Comparison of ENCODE assay signal across 8 mouse cellular contexts in genomic region chr5:137787151-137787928, GRCm38 (mm10). TPM values are rescaled to one million over a fixed set of nuclear protein-coding genes. Genes with fewer than 3 reads are reported as not detected.
DNase-seq lines count a peak whose midpoint lies in the region; ATAC-seq lines count a peak whose summit lies in the region.

Mepce (minus strand) TSS chr5:137787655.
Zcwpw1 (plus strand) TSS chr5:137787798.

- under 1% methylated on average over 47 of the region's 48 CpGs for WGBS in forebrain, embryonic 10.5 days
- under 1% methylated on average over 48 of the region's 48 CpGs for WGBS in heart, embryonic 16.5 days
- WGBS in liver, embryonic 15.5 days (ENCODE audit: insufficient replicate concordance), result under 1% methylated on average over 48 of the region's 48 CpGs
- under 1% methylated on average over 48 of the region's 48 CpGs for WGBS in neural tube, embryonic 12.5 days

- peaks cover 29% of the 10 kb centered on the region for H3K36me3 ChIP-seq in forebrain, embryonic 10.5 days (replicated peaks)
- peaks cover 8% of the 10 kb centered on the region for H3K36me3 ChIP-seq in heart, embryonic 16.5 days (ENCODE audit: control insufficient read depth, insufficient read depth)
- H3K36me3 ChIP-seq in liver, embryonic 15.5 days (replicated peaks), result peaks cover 26% of the 10 kb centered on the region
- H3K36me3 ChIP-seq in neural tube, embryonic 12.5 days, result peaks cover 24% of the 10 kb centered on the region

- peaks cover 15% of the 10 kb centered on the region for H3K27me3 ChIP-seq in forebrain, embryonic 10.5 days (ENCODE audit: poor library complexity, severe bottlenecking)
- H3K27me3 ChIP-seq in heart, embryonic 16.5 days (ENCODE audit: control insufficient read depth, insufficient read depth, low read length), result no peaks in the 10 kb centered on the region
- H3K27me3 ChIP-seq in liver, embryonic 15.5 days, result peaks cover 12% of the 10 kb centered on the region; the same call in 1 of the 2 replicates
- H3K27me3 ChIP-seq in neural tube, embryonic 12.5 days (replicated peaks), result no peaks in the 10 kb centered on the region; the same call in 1 of the 2 replicates

- H3K4me2 ChIP-seq in heart, embryonic 16.5 days (ENCODE audit: low read depth, low read length), result peak within 1 kb of the TSS; percentile 90
- H3K4me2 ChIP-seq in liver, embryonic 15.5 days, result peak within 1 kb of the TSS; percentile 90
- H3K4me2 ChIP-seq in neural tube, embryonic 12.5 days (replicated peaks), result peak within 1 kb of the TSS; percentile 86

- H3K9me3 ChIP-seq in forebrain, embryonic 10.5 days, result peaks cover 6% of the 10 kb centered on the region
- peaks cover 3% of the 10 kb centered on the region; the same call in 1 of the 2 replicates for H3K9me3 ChIP-seq in heart, embryonic 16.5 days (replicated peaks; ENCODE audit: control insufficient read depth, low read length)
- H3K9me3 ChIP-seq in liver, embryonic 15.5 days (replicated peaks), result no peaks in the 10 kb centered on the region
- H3K9me3 ChIP-seq in neural tube, embryonic 12.5 days, result no peaks in the 10 kb centered on the region

- peak; percentile 61 for ATAC-seq in heart, embryonic 16.5 days (replicated peaks; ENCODE audit: extremely low read depth, insufficient read depth, low FRiP score)
- peak; percentile 67 for ATAC-seq in liver, embryonic 15.5 days (ENCODE audit: insufficient read depth)
- peak; percentile 68 for ATAC-seq in neural tube, embryonic 12.5 days (ENCODE audit: low FRiP score, low read depth)

- peak within 1 kb of the TSS; percentile 91 for H3K9ac ChIP-seq in heart, embryonic 16.5 days (ENCODE audit: low read length)
- peak within 1 kb of the TSS; percentile 92 for H3K9ac ChIP-seq in liver, embryonic 15.5 days
- peak within 1 kb of the TSS; percentile 96 for H3K9ac ChIP-seq in neural tube, embryonic 12.5 days

- peak within 1 kb of the TSS; percentile 98 for H3K27ac ChIP-seq in forebrain, embryonic 10.5 days
- H3K27ac ChIP-seq in heart, embryonic 16.5 days (ENCODE audit: low read length), result peak within 1 kb of the TSS; percentile 100
- peak within 1 kb of the TSS; percentile 98 for H3K27ac ChIP-seq in liver, embryonic 15.5 days (replicated peaks)
- peak within 1 kb of the TSS; percentile 92 for H3K27ac ChIP-seq in neural tube, embryonic 12.5 days

- H3K4me3 ChIP-seq in forebrain, embryonic 10.5 days, result peak within 1 kb of the TSS; percentile 96
- H3K4me3 ChIP-seq in heart, embryonic 16.5 days (ENCODE audit: low read length), result peak within 1 kb of the TSS; percentile 84
- peak within 1 kb of the TSS; percentile 80 for H3K4me3 ChIP-seq in liver, embryonic 15.5 days (replicated peaks)
- peak within 1 kb of the TSS; percentile 87 for H3K4me3 ChIP-seq in neural tube, embryonic 12.5 days

- peak; percentile 95 for DNase-seq in CD8-positive naive resting alpha-beta T cell, adult 2 months (ENCODE audit: low read depth in 2 of 2, low spot score in 2 of 2)
- DNase-seq in c-Kit-positive CD71-negative TER-119-negative erythroid progenitor cells, embryonic 14.5 days (ENCODE audit: low read depth), result peak; percentile 92
- peak; percentile 93 for DNase-seq in forebrain, embryonic 10.5 days (ENCODE audit: extremely low spot score, low spot score)
- peak; percentile 94 to 97 for DNase-seq in kidney, postnatal 36 days
- peak; percentile 95 for DNase-seq in telencephalon, adult 2 months (ENCODE audit: low read depth, low spot score)

- peaks cover 39% of the 10 kb centered on the region for H3K4me1 ChIP-seq in forebrain, embryonic 10.5 days
- peaks cover 26% of the 10 kb centered on the region for H3K4me1 ChIP-seq in heart, embryonic 16.5 days (ENCODE audit: control insufficient read depth, insufficient read depth, low read length)
- peaks cover 43% of the 10 kb centered on the region for H3K4me1 ChIP-seq in liver, embryonic 15.5 days (replicated peaks)
- H3K4me1 ChIP-seq in neural tube, embryonic 12.5 days, result peaks cover 31% of the 10 kb centered on the region

RNA-seq across cellular contexts. Expression of gene Mepce, which starts in this region (rescaled TPM):
- 10.0 and 11.5 TPM in 2 replicates for polyA plus RNA-seq in forebrain, embryonic 10.5 days (2016; fragmentation: Nextera tagmentation; extraction: Ambion mirVana)
- polyA plus RNA-seq in heart, embryonic 16.5 days (2015; fragmentation: Nextera tagmentation; extraction: Ambion mirVana), result 5.6 and 5.7 TPM in 2 replicates
- 4.0 and 5.0 TPM in 2 replicates for polyA plus RNA-seq in liver, embryonic 15.5 days (2015; fragmentation: Nextera tagmentation; extraction: Ambion mirVana)
- polyA plus RNA-seq in neural tube, embryonic 12.5 days (2016; fragmentation: Nextera tagmentation; extraction: Ambion mirVana), result 11.3 and 15.4 TPM in 2 replicates

RNA-seq across cellular contexts. Expression of gene Zcwpw1, which starts in this region (rescaled TPM):
- 12.9 and 14.8 TPM in 2 replicates for polyA plus RNA-seq in forebrain, embryonic 10.5 days (2016; fragmentation: Nextera tagmentation; extraction: Ambion mirVana)
- polyA plus RNA-seq in heart, embryonic 16.5 days (2015; fragmentation: Nextera tagmentation; extraction: Ambion mirVana), result 9.6 and 9.9 TPM in 2 replicates
- polyA plus RNA-seq in liver, embryonic 15.5 days (2015; fragmentation: Nextera tagmentation; extraction: Ambion mirVana), result 3.2 and 3.3 TPM in 2 replicates
- polyA plus RNA-seq in neural tube, embryonic 12.5 days (2016; fragmentation: Nextera tagmentation; extraction: Ambion mirVana), result 12.2 and 16.6 TPM in 2 replicates

Comparison
In these comparisons a context has a peak if more than half of its experiments do, and no peak if none do; other contexts are left out.
1. Peak in every context shown above with its lines: DNase-seq, ATAC-seq, H3K4me3 ChIP-seq and H3K27ac ChIP-seq.